Mouse (Mus musculus) heart, postnatal 0 days (tissue): ENCODE results near the gene Psen2.

Experiments
- CTCF ChIP-seq: IDR thresholded peaks from 2 replicates; pipeline ENCODE4 v1.5.1; 2016; ENCODE audit warnings: antibody characterized with exemption, control low read depth, low read depth
- EP300 ChIP-seq: IDR thresholded peaks from 2 replicates; pipeline ENCODE4 v1.6.1; 2016; ENCODE audit warnings: antibody characterized with exemption, low read depth

DNA sequence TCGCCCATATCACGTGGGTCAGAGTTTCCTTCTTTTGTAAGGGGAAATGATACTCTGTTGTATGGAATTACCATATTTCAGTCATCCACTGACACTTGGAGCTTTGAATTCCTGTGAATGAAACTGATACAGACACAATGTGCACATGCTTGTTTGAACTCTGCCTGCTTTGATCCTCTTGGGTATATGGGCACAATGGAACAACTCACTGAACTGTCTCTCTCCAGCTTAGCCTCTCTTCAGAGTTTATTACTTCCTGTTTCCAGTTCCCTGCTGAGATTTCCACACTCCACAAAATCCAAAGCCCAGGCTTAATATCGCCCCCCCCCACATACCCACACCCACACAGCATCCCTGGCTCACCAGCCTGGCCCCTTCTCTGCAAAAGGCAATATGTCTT is 31.5 kb downstream of the Psen2 start:
- no peak for TF ChIP-seq CTCF
- no peak for TF ChIP-seq EP300
